Mouse (Mus musculus) cerebral cortex, adult 2 months (tissue): Measurements from ENCODE around the gene Mindy4b-ps.

ENCODE experiments used
- WGBS: fragments of 180-500 bp; shearing (Covaris S2); methylation state at CpG from one replicate; pipeline ENCODE4 v1.1.7; 2018; 5-methylcytosine and 5-hydroxymethylcytosine counted together

The Mindy4b-ps gene

DNA sequence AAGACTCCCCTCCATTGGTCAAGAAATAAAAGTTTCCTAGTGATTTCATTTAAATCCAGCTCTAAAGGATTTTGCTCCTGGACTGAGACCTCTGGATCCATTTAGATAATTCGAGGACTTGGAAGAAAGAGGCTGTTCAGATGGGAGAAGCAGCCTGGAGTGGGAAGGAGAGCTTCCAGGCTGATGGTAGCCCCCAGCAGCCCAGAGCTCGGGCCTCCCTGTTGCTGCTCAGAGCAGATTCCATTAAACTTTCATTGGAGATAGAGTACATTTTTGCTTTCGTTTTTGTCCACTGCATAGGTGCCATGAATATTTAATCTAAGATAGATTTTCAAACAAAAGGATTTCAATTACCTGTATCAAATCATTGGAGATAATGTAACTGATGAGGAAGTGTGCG is at the start of gene Mindy4b-ps:
TSS of gene Mindy4b-ps (minus strand) at position 101 of the 400 bp plus-strand sequence.
- WGBS, result 77% methylated on average over 4 of the region's 4 CpGs

DNA sequence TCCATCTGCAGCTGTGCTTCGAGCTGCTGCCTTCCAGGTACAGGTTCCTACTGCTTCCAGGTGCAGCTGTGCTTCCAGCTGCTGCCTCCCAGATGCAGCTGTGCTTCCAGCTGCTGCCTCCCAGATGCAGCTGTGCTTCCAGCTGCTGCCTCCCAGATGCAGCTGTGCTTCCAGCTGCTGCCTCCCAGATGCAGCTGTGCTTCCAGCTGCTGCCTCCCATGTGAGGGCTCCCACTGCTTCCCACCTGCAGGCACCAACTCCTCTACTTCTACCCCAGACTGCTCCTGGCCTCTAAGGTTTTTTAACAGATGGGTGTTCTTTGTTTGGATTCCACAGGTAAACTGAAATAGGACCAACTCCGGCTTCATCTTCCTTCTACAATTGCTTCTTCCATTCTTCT is 49.8 kb upstream of the Mindy4b-ps start:
- WGBS, result 75% methylated on average over 2 of the region's 2 CpGs

DNA sequence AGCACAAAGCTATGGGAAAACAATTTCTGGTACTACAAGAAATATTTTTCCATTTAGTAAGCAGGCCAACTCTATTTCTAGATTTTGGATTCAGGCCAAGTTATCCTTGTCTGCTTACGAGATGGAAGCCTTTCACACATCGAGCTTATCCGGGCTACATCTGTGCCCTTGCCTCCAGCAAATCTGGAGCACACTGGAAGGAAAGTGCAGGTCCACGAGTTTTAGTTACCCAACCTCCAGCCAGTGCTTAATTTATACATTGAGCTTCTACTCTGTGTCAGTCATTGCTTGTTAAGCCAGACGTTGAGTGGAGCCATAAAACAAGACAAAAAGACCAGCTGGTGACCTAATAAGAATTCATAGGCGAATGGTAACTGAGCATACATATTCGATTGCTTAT is 43.6 kb upstream of the Mindy4b-ps start:
- 30% methylated on average over 7 of the region's 7 CpGs for WGBS

DNA sequence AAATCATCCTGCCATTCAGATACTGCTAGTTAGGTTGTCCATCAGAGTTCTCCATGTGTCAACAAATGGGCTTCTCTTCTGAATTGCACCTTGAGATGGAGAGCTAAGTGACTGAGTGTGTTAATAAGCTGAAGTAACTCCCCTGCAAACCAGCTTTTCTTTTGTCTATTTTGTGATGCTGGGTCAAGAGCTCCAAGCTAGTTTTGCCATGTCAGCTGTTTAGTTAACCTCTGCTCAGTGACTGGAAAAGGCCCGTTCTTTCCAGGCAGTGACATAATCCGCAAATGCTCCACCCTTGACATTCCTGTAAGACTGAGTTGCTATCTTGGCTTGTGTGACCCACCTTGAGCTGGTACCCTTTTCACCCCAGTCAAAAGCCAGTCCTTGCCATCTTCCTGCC is 40.9 kb upstream of the Mindy4b-ps start:
- 87% methylated on average over 2 of the region's 2 CpGs for WGBS

DNA sequence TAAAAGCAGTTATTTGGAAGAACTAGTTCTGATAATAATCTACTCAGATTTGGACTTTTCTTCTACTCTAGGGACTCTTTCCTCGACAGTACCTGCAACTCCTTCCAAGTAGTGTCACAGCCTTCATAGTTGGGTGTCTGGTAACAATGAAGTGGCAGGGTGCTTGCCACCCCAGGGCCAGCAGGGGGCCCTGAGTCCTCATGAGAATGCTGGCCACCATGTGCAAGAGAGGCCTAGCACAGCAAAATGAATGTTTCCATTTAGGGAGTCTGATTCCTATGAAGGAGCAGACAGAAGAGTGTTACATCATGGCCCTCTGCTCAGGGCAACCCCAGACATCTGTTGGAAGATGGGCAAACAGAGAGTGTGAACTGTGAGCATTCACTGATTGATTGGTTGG is 21.3 kb upstream of the Mindy4b-ps start:
- WGBS, result 51% methylated on average over 1 of the region's 1 CpGs

DNA sequence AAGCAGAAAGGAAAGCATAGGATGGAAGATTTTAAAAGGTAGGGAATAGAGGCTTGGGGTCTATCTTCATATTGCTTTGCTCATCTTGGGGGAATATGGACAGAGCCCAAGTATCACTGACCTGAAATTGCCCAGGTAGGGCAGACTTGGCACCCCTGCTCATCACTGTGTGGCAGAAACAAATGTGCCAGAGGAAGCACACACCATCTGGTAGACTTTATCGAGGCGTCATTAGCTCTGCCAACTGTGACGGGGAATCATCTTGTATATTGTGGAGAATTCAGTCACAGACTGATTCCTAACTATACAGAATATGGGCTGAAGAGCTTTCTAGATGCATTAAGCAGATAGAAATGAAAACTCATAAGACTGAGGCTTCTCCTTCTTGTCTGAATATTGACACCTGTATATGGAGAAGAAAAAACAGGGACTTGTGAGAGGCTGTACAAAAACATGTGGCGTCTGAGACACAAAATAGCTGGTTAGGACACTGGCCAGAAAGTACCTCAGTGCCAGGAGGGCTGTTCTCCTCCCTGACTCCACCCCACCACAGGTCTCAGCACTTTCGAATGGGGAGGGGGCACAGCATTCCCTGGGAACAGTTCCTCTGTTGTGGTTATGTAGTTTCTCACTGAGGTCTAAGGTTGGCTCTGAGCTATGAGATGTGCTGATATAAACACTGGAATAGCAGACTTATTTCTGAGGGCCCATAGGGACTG is 11.5 kb upstream of the Mindy4b-ps start:
- WGBS, result 63% methylated on average over 5 of the region's 5 CpGs

DNA sequence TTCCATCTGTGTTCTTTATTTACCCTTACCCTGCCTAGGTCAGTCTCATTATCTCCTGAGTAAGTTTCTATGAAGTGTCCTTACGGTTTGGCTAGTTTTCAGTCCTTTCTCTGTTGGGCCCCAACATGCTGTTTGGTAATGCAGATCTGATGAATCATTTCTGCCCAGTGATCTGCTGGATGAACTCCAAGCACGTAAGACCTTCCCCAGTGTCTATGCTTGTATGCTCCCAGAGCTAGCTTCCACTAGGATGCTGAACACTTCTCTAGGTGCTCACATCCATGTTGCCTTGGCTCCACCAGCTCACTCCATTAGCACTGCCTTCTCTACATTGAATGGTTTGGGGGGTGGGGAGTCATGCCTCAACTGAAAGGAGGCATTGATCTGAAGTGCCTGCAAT is 10.8 kb upstream of the Mindy4b-ps start:
- 75% methylated on average over 2 of the region's 2 CpGs for WGBS

DNA sequence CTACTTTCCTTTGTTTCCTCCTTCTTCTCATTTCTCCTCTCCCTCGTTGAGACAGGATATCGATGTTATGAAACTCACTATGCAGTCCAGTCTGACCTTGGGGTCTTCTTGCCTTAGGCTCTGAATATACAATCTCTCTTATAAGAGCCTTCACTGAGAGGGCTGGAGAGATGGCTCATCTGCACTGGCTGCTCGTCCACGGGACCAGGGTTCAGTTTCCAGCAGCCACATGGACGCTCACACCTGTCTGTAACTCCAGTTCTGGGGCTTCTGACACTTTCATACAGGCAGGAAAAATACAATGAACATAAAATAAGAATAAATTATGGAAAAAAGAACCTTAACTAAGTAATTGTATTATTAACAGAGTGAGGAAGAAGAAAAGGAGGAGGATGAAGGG is 9.5 kb upstream of the Mindy4b-ps start:
- WGBS, result 89% methylated on average over 5 of the region's 5 CpGs

DNA sequence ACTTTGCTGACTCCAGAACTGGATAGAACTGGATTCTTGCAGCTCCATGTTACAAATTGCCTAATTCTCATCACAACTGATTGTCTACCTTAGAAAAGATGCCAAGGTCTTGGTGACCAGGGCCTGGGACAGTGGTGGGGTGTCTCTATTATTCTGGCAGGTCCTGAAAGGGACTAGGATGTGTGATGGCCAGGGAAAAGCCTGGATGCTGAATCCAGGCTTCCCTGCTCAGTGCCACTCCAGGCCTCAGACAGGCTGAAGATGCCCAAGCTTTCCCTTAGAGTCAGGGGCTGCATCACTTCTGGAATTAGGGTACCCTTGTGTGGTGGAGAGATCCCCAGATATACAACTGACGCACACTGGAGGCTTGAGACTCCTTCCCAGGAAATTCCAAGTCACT is 7.8 kb upstream of the Mindy4b-ps start:
- 98% methylated on average over 1 of the region's 1 CpGs for WGBS

DNA sequence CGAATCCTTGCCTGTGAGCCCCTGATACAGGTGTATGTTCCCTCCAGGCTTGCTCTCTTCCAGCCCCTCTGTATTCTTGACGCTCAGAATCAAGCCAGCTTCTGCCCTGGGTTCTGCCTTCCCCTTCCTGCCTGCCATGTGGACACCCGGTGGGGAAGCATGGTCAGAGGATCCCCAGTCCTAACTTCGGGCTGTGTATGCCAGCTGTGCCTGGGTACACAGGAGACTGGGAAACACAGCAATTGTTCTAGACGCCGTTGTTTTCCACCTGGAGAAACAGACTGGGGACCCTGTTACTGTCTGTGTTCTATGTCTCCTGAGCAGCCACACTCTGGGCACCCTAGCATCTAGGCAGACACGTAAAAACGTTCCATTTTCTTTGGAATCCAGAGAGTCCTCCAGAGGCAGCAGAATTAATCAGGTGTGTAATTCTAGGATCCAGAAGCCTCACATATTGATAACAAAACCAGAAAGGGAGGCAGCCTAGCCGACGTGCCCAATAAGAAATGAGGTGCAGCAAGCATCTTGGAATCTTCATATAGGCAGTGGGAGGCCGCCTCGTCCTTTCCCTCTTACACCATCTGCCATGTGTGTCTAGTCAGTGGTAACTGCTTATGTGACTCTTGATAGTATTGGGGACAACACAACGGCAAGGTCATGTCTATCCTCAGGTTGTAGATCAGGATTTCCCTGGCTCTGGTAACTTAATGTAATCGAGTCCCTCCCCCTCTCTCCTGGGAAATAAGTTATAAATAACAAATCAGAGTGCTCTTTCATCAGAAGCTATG is 6.4 kb upstream of the Mindy4b-ps start:
- WGBS, result 67% methylated on average over 14 of the region's 14 CpGs

DNA sequence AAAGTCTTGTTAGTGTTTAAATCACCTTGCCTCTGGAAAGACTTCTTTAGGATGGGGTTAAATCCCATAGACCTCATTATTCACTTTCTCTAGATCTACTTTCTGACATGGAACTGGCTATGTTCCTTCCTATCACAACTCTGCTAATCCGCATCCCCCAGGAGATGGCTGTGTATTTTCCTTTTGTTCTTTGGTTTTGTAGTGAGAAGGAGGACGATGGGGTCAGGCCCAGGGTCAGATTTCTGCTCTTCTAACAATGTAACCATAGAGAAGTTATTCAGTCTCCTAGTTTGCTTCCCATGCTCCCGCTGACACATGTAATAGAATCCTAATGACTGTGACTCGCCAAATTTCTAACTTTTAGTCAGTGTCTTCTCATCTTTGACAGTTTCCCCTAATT is 4.2 kb upstream of the Mindy4b-ps start:
- WGBS, result 55% methylated on average over 4 of the region's 4 CpGs

DNA sequence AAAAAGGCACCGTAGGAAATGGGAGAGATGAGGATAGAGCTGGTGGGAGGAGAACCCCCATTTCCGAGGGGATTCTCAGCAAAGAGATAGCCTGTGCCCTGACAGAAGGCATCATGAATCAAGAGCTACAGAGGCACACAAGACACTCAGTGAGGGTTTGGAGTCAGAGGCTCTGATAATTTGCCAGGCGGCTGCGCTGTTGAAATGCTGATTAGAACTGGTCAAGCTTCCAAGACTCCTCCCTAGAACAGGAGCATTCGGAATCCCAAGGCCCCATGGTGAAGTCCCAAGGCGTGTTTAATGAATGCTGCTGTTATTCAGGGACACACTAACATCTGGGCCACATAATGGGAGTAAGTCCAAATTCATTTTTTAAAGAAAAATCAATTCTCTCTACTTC is 4.8 kb downstream of the Mindy4b-ps start:
- WGBS, result 60% methylated on average over 6 of the region's 6 CpGs

DNA sequence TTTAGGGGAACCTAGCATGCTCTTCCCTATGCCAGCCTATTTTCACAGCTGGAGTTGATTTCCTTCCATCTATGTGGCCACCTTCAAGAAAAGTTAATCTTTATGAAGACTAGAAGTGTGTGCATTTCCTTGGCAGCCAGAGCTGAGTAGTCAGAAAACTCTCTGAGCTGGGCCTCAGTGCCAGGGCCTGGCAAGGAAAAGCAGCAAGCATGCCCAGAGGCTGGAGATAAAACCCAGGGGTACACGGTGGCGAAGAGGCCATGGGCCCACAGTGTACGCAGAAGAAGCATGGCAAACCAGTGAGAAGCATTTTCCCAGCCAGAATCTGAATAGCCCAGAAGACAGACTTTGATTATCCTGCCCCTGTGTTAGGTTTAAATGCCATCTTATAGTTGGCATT is 7.9 kb downstream of the Mindy4b-ps start:
- WGBS, result 67% methylated on average over 3 of the region's 3 CpGs

DNA sequence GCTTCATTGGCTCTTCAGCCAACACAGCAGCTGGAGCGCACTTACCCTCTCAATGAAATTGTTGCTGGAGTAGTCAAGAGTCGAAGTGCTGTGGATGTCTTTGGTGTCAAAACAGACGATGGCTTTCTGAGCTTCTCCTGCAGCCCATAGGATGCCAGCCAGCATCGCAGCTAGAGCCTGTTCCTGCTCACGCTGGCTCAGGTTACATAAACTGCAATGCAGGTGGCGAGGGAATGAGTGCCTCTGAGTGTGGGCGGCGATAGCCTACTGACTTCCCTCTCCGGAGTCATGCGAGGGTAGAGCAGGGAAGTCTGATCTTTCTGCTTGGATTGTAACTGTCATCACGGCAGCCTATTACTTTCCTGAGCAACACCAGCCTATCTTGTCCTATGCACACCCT is 11.8 kb downstream of the Mindy4b-ps start:
- WGBS, result 48% methylated on average over 11 of the region's 11 CpGs

DNA sequence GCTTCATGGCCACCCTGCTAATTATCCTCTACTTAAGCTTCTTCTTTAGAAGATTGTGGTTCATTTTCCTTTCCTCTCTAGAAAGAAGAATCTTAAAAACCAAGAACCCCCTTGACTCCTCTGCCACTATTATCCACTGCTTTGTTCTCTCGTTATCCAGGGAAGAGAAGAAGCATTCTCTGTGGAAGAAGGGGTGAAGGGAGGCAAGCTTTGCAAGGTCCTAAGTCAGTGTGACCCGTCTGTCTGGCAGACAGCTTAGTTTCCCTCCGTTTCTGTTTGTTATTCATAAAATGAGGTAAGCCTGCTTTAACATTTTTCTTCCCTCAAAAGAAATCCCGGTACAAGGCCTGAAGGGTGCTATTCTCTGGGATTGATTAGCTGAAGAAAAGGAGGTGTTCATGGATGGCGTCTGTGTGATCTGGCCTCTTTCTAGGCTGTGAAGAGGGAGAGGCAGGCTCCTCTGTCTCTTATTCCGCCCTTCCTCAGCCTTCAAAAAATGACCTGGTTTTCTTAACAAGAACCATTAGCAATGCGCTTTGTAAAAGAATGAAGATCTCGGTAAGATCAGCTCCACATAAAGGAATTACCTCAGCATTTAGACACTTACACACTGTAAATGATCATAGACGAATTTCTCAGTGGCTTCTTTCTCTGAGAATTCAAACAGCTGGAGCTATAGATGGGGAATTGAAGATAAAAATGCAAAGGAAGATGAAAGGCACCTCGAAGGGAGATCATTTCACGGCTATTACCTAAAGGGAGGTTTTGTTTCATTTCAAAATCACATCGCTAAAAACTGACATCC is 12.8 kb downstream of the Mindy4b-ps start:
- 62% methylated on average over 12 of the region's 12 CpGs for WGBS

DNA sequence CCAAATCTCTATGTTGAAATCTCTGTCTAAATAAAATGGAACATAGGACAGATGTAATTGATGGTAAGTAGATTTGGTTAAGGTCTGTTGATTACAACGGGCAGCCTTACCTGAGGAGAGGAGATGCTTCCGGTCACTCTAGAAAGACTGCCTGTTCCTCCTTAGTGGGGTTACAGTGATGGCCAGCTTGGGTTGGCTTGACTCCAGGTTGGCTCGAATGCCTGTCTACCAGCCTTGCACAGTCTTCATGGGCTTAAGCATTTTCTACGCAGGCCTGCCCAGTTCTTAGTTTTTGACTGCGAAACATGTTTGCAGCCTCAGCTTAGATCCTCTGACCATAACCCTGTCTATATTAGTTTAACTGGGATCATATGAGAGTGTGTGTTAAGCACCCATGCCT is 13.5 kb downstream of the Mindy4b-ps start:
- 85% methylated on average over 5 of the region's 5 CpGs for WGBS

DNA sequence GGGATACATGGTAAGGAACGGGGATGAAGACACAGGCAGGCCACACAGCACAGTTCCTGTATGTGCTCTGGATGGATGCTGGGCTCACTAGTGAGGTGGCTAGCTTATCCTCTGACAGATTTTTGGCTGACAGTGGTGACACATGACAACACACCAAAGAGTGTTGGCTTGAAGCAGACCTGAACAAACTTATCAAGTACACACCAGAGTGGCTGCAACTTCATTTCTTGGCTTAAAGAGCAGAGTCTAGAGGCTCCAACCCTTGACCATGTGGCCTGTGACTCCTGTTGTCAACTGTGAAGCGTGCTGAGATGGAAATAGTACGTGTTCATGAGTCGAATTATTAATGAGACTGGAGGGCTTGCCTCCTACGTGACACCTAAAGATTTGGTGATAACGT is 17.4 kb downstream of the Mindy4b-ps start:
- 88% methylated on average over 6 of the region's 6 CpGs for WGBS

DNA sequence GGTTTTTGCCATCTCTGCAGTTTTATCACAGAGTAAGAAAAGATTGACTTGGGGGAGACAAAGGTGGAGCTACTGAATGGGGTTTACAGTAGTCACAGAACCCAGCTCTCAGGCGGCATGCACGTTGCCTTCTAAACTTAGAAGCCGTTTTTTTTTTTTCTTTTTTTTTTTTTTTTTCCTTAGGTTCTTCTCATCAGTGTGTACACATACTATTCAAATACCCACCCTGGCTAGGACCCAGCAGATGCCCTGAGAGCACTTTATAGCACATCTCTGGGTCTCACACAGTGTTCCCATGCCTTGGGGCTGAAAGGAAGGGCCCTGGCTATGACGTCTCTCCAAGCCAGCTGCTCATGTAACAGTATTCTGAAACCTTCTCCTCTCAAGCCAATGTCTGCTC is 23.4 kb downstream of the Mindy4b-ps start:
- WGBS, result 60% methylated on average over 4 of the region's 4 CpGs

DNA sequence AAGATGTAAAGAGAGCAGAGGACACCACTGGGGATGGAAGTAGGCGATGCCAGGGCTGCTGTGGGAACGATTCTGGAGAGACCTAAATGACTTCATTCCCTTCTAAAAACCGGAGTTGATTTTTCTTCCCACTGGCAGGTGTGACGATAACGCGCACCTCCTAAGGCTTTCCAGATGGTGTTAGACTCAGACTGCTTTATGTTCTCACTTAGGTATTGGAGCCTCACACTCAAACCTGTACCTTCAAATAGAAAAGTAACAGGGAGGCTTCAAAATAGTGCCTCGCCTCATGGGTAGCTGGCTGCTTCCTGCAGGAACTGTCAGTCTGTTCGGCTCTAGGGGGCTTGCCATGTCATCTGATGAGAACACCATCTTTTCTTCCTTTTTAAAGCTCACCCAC is 23.9 kb downstream of the Mindy4b-ps start:
- 58% methylated on average over 8 of the region's 8 CpGs for WGBS

DNA sequence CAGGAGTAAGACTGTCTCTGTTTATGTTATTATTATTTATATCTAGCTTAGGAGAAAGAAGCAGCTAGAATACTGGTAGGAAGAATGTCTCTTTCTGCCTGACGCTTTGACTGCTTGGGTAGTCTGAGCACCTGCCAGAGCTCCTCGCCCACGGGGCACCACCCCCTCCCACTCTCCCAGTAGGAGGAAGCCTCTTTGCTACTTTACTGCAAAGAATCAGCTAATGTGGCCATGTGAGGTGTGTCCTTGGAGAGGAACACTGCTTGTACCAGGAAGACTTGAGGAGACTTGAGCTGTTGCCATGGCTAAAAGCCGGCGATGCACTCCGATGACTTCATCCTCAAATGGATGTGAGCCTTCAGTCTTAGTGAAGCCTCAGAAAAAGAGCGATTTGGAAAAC is 32.6 kb downstream of the Mindy4b-ps start:
- 34% methylated on average over 7 of the region's 7 CpGs for WGBS

DNA sequence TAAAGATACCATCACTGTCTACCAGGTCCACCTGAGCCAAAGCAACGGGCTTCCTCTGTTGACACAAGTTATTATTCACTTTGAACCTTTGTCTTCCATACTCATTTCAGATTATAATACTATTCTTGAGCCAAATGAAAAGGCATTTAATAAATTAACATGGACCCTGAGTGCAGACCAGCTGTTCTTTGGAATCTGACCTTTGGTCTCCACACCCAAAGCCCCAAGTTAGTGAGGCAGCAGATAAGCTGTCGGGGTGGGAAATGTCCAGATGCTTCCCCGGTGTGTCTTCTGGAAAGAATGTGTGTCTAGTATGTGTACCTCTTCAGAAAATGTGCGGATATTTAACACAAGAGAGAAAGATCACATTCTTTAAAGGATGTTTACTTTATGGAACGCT is 33.1 kb downstream of the Mindy4b-ps start:
- WGBS, result 51% methylated on average over 5 of the region's 5 CpGs

DNA sequence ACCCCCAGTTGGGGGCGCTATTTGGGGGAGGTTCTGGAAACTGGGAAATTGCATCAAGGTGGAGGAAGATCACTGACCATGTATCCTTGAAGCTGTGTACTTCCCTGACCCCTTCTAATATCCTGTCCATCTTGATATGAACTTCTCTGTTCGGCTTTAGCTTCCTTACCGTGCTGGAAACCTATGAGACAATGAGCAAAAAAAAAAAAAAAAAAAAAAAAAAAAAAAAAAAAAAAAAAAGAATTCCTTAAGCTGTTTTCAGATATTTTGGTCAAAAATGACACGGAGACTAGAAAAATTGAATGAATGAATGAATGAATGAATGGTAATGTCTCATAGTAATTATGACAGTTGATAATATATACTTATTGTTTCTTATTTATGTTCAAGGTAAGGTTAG is 35.6 kb downstream of the Mindy4b-ps start:
- 59% methylated on average over 4 of the region's 4 CpGs for WGBS

DNA sequence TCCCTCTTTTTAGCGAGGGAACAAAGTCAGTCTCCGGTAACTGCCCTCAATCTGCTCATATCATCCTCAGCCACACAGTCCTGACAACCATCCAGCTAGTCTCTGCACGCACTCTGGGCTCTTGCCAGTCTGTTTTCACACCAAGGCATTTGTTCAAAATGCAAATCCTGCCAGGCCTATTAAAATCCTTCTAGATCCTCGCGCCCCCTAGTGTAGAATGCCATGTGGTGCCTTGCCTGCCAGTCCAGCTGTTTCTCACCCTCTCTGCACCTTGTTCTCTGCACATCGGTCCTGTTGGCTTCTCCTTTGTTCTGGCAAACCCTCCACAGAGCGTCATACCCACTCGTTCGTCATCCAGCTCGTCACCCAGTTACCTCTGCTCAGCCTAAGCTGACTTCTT is 36.2 kb downstream of the Mindy4b-ps start:
- WGBS, result 11% methylated on average over 10 of the region's 10 CpGs
